Mouse (Mus musculus) C2C12 (cell line): ENCODE results near the gene Chp1.

Experiments used
- CEBPB ChIP-seq: IDR thresholded peaks from one replicate; pipeline ENCODE4 v1.6.1; 2011; ENCODE audit warnings: low read depth, mild to moderate bottlenecking, control low read depth, moderate library complexity
- CTCF ChIP-seq: IDR thresholded peaks from one replicate; pipeline ENCODE4 v1.5.1; 2011; ENCODE audit not compliant: control insufficient read depth, insufficient read depth, insufficient read length
- MAX ChIP-seq: IDR thresholded peaks from one replicate; pipeline ENCODE4 v1.6.1; 2011; ENCODE audit warnings: mild to moderate bottlenecking, control low read depth
- MYOD1 ChIP-seq: IDR thresholded peaks from one replicate; pipeline ENCODE4 v1.6.1; 2011; ENCODE audit warnings: low read depth; ENCODE audit not compliant: control insufficient read depth, insufficient read length
- USF1 ChIP-seq: IDR thresholded peaks from one replicate; pipeline ENCODE4 v1.6.1; 2011; ENCODE audit warnings: low read depth, mild to moderate bottlenecking, control low read depth, moderate library complexity

GRCm38 (mm10) chr2:119605361-119605973, 58.0 kb downstream of the Chp1 start:
- no peak for TF ChIP-seq MAX
- TF ChIP-seq CTCF, result no peak
- no peak for TF ChIP-seq MYOD1
- TF ChIP-seq USF1, result no peak
- TF ChIP-seq CEBPB, result no peak
